Mouse (Mus musculus) bone marrow macrophage, adult 2 months (primary cell): ENCODE measurements around the gene Cnrip1. TPM values are rescaled to one million over a fixed set of nuclear protein-coding genes. Genes with fewer than 3 reads are reported as not detected.
A peak's percentile ranks its signal among the peaks of the same experiment; 100 is the strongest.

Experiments used
- H3K27ac ChIP-seq: 2 replicates; pipeline ENCODE4 v1.5.1; 2012; ENCODE audit warnings: low read depth, low read length; ENCODE audit not compliant: insufficient read depth
- H3K4me1 ChIP-seq: 2 replicates; pipeline ENCODE4 v1.6.1; 2012; ENCODE audit warnings: low read length; ENCODE audit not compliant: control insufficient read depth, insufficient read depth
- H3K4me3 ChIP-seq: 2 replicates; pipeline ENCODE4 v1.5.1; 2012; ENCODE audit warnings: mild to moderate bottlenecking, low read length, moderate library complexity; ENCODE audit not compliant: insufficient read depth
- CTCF ChIP-seq: IDR thresholded peaks from 2 replicates; pipeline ENCODE4 v1.5.1; 2012; ENCODE audit warnings: low read depth, mild to moderate bottlenecking, low read length, moderate library complexity
- POLR2A ChIP-seq: IDR thresholded peaks from 2 replicates; pipeline ENCODE4 v1.6.1; 2012; ENCODE audit warnings: mild to moderate bottlenecking, low read depth, low read length, borderline replicate concordance
- polyA plus RNA-seq: library from polyadenylated mRNA; stranded (reverse); fragments of >200 nt; gene quantifications from 2 replicates; pipeline ENCODE4 v1.2.4, GENCODE M21; 2012; ENCODE audit not compliant: missing spikeins, insufficient read depth, insufficient read length

Gene Cnrip1
- 13.6 and 14.3 TPM in 2 replicates for polyA plus RNA-seq

- Histone ChIP-seq H3K4me3 (peak within 1 kb of the TSS; percentile 70), H3K27ac (peak within 1 kb of the TSS; percentile 94), H3K4me1 (peaks cover 12% of the 10 kb centered on the region)
- no peak for TF ChIP-seq CTCF
Measured at GRCm38 (mm10) chr11:17051545-17052475, at the start of gene Cnrip1, which contains the start of gene Plek. Gene Cnrip1 (plus strand): TSS chr11:17051586. Gene Plek (minus strand): TSS chr11:17052381.

- peak overlapping the region; percentile 6 for H3K4me3 ChIP-seq
- peak overlapping the region; percentile 99 for H3K27ac ChIP-seq
- H3K4me1 ChIP-seq, result peaks cover 38% of the 10 kb centered on the region
- no peak for TF ChIP-seq POLR2A
- no peak for TF ChIP-seq CTCF
Measured at GRCm38 (mm10) chr11:17002739-17003373, 48.5 kb upstream of the Cnrip1 start.

- peaks cover 33% of the 10 kb centered on the region for H3K4me1 ChIP-seq
- H3K4me3 ChIP-seq, result peak overlapping the region; percentile 10
- TF ChIP-seq POLR2A (no peak), CTCF (no peak)
- peak overlapping the region; percentile 99 for H3K27ac ChIP-seq
Measured at GRCm38 (mm10) chr11:17003757-17004156, 47.6 kb upstream of the Cnrip1 start.

- Histone ChIP-seq H3K4me3 (peak overlapping the region; percentile 54), H3K27ac (peak overlapping the region; percentile 99), H3K4me1 (peaks cover 30% of the 10 kb centered on the region)
- TF ChIP-seq CTCF (no peak), POLR2A (no peak)
Measured at GRCm38 (mm10) chr11:17004899-17005846, 46.2 kb upstream of the Cnrip1 start.

GRCm38 (mm10) chr11:17006526-17006925 lies 44.9 kb upstream of the Cnrip1 start:
- peak overlapping the region; percentile 82 for H3K27ac ChIP-seq
- H3K4me1 ChIP-seq, result peaks cover 22% of the 10 kb centered on the region
- H3K4me3 ChIP-seq, result peak overlapping the region; percentile 73

GRCm38 (mm10) chr11:17007517-17008173 lies 43.7 kb upstream of the Cnrip1 start:
- TF ChIP-seq CTCF (no peak), POLR2A (no peak)
- H3K4me3 ChIP-seq, result peak overlapping the region; percentile 73
- peak overlapping the region; percentile 82 for H3K27ac ChIP-seq
- H3K4me1 ChIP-seq, result peaks cover 21% of the 10 kb centered on the region

GRCm38 (mm10) chr11:17008498-17008941 lies 42.9 kb upstream of the Cnrip1 start:
- Histone ChIP-seq H3K27ac (peak overlapping the region; percentile 82), H3K4me3 (peak overlapping the region; percentile 73), H3K4me1 (peaks cover 17% of the 10 kb centered on the region)
- peak; percentile 100 for TF ChIP-seq POLR2A
- no peak for TF ChIP-seq CTCF

- Histone ChIP-seq H3K27ac (no peak overlapping the region), H3K4me1 (peaks cover 6% of the 10 kb centered on the region)
- TF ChIP-seq CTCF (no peak), POLR2A (no peak)
Measured at GRCm38 (mm10) chr11:17012948-17013347, 38.4 kb upstream of the Cnrip1 start.

GRCm38 (mm10) chr11:17019328-17019727 lies 32.1 kb upstream of the Cnrip1 start:
- Histone ChIP-seq H3K4me3 (no peak overlapping the region), H3K27ac (no peak overlapping the region), H3K4me1 (peaks cover 8% of the 10 kb centered on the region)
- TF ChIP-seq POLR2A (no peak), CTCF (no peak)

More at GRCm38 (mm10) chr11:17012948-17013347, 38.4 kb upstream of the Cnrip1 start:
- no peak overlapping the region for H3K4me3 ChIP-seq

- Histone ChIP-seq H3K27ac (no peak overlapping the region), H3K4me1 (peaks cover 11% of the 10 kb centered on the region), H3K4me3 (no peak overlapping the region)
- no peak for TF ChIP-seq CTCF
- no peak for TF ChIP-seq POLR2A
Measured at GRCm38 (mm10) chr11:17023206-17023605, 28.2 kb upstream of the Cnrip1 start.
